Mouse (Mus musculus) stomach, embryonic 16.5 days (tissue): Measurements from ENCODE around the gene Olfr1256. TPM values are rescaled to one million over a fixed set of nuclear protein-coding genes. Genes with fewer than 3 reads are reported as not detected.
A peak's percentile ranks its signal among the peaks of the same experiment; 100 is the strongest.

Experiments used
- ATAC-seq: fragments of 200-750 bp; cut with Nextera tagmentation; 2 replicates; pipeline ENCODE4 v1.8.0; 2017; ENCODE audit warnings: moderate number of reproducible peaks, moderate TSS enrichment; ENCODE audit not compliant: insufficient read depth, low FRiP score
- H3K27ac ChIP-seq: fragments of 300-500 bp; sonication (generic); 2 replicates; pipeline ENCODE4 v1.5.1; 2014; ENCODE audit warnings: low read length
- H3K27me3 ChIP-seq: fragments of 300-500 bp; sonication (generic); 2 replicates; pipeline ENCODE4 v1.6.1; 2014; ENCODE audit warnings: low read length, control low read depth, mixed read lengths; ENCODE audit not compliant: control insufficient read depth, insufficient read depth
- H3K36me3 ChIP-seq: fragments of 300-500 bp; sonication (generic); 2 replicates; pipeline ENCODE4 v1.6.1; 2014; ENCODE audit warnings: low read length; ENCODE audit not compliant: control insufficient read depth, insufficient read depth
- H3K4me1 ChIP-seq: fragments of 300-500 bp; sonication (generic); 2 replicates; pipeline ENCODE4 v1.6.1; 2014; ENCODE audit warnings: low read length, control low read depth, mixed read lengths; ENCODE audit not compliant: control insufficient read depth, insufficient read depth
- H3K4me2 ChIP-seq: fragments of 300-500 bp; sonication (generic); 2 replicates; pipeline ENCODE4 v1.6.1; 2014; ENCODE audit warnings: low read depth, low read length, mixed read lengths
- H3K4me3 ChIP-seq: fragments of 300-500 bp; sonication (generic); replicated peaks from 2 replicates; pipeline ENCODE4 v1.5.1; 2014; ENCODE audit warnings: mild to moderate bottlenecking, low read length
- H3K9ac ChIP-seq: fragments of 300-500 bp; sonication (generic); 2 replicates; pipeline ENCODE4 v1.6.1; 2014; ENCODE audit warnings: low read length
- H3K9me3 ChIP-seq: fragments of 300-500 bp; sonication (generic); replicated peaks from 2 replicates; pipeline ENCODE4 v1.6.1; 2016; ENCODE audit warnings: low read length, control low read depth; ENCODE audit not compliant: control insufficient read depth
- WGBS: fragments of 180-500 bp; shearing (Covaris S2); extraction: QIAGEN DNeasy Blood & Tissue Kit; methylation state at CpG from one replicate; pipeline ENCODE4 v1.1.7; 2014; 5-methylcytosine and 5-hydroxymethylcytosine counted together
- polyA plus RNA-seq: library from polyadenylated mRNA; unstranded; fragments of >200 nt; fragmentation: Nextera tagmentation; extraction: Ambion mirVana; gene quantifications from 2 replicates; pipeline ENCODE4 v1.2.1, GENCODE M21; 2015

Gene Olfr1256
- not detected in 2 replicates for polyA plus RNA-seq

- Histone ChIP-seq H3K27me3 (no peaks in the 10 kb centered on the region), H3K4me2 (no peak within 1 kb of the TSS), H3K4me3 (no peak within 1 kb of the TSS), H3K4me1 (no peaks in the 10 kb centered on the region), H3K27ac (no peak within 1 kb of the TSS), H3K9ac (no peak within 1 kb of the TSS), H3K36me3 (no peaks in the 10 kb centered on the region), H3K9me3 (no peaks in the 10 kb centered on the region)
- ATAC-seq: no peak
- 52% methylated on average over 2 of the region's 2 CpGs for WGBS
Measured at GRCm38 (mm10) chr2:89841455-89841854, at the start of gene Olfr1256. Olfr1256 (minus strand) TSS chr2:89841555.

GRCm38 (mm10) chr2:89878137-89878536, 36.8 kb upstream of the Olfr1256 start, which contains the start of gene Olfr1257:
Olfr1257 (plus strand) TSS chr2:89878437.
- Histone ChIP-seq H3K4me3 (no peak within 1 kb of the TSS), H3K4me2 (no peak within 1 kb of the TSS), H3K4me1 (no peaks in the 10 kb centered on the region), H3K9me3 (no peaks in the 10 kb centered on the region), H3K36me3 (no peaks in the 10 kb centered on the region), H3K27me3 (no peaks in the 10 kb centered on the region), H3K9ac (no peak within 1 kb of the TSS), H3K27ac (no peak within 1 kb of the TSS)
- WGBS: 87% methylated on average over 1 of the region's 1 CpGs
- ATAC-seq: no peak

DNA sequence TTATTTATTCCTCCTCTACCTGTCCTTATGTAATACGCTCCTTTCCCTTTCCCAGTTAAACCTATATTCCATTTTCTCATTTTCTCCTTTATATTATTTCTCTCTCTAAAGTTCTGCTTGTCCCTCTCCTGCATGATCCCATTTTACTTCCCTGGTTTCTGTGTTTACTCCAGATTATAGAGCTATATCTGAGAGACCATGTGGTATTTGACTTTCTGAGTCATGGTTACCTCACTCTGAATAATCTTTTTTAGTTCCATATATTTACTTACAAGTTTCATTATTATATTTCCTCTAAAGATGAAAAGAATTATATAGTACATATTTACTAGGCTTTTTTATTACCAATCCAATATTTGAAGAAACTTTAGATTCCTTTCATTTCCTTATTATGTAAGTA, 7.9 kb upstream of the Olfr1256 start:
- peak; percentile 53; the same call in 1 of the 2 replicates for ATAC-seq
- 79% methylated on average over 1 of the region's 1 CpGs for WGBS

GRCm38 (mm10) chr2:89848105-89848504, 6.8 kb upstream of the Olfr1256 start, which contains the start of gene Olfr48:
Olfr48 (minus strand) TSS chr2:89848205.
- Histone ChIP-seq H3K9me3 (no peaks in the 10 kb centered on the region), H3K9ac (no peak within 1 kb of the TSS), H3K4me1 (no peaks in the 10 kb centered on the region), H3K27ac (no peak within 1 kb of the TSS), H3K36me3 (no peaks in the 10 kb centered on the region), H3K27me3 (no peaks in the 10 kb centered on the region), H3K4me2 (no peak within 1 kb of the TSS), H3K4me3 (no peak within 1 kb of the TSS)
- 70% methylated on average over 5 of the region's 5 CpGs for WGBS
- no peak for ATAC-seq

More for the DNA sequence above, 7.9 kb upstream of the Olfr1256 start:
- H3K9ac ChIP-seq: no peak overlapping the region
- H3K4me2 ChIP-seq: no peak overlapping the region
- no peak overlapping the region for H3K4me3 ChIP-seq
- no peaks in the 10 kb centered on the region for H3K9me3 ChIP-seq
- H3K27me3 ChIP-seq: no peaks in the 10 kb centered on the region
- no peaks in the 10 kb centered on the region for H3K36me3 ChIP-seq
- H3K27ac ChIP-seq: no peak overlapping the region
- H3K4me1 ChIP-seq: no peaks in the 10 kb centered on the region

DNA sequence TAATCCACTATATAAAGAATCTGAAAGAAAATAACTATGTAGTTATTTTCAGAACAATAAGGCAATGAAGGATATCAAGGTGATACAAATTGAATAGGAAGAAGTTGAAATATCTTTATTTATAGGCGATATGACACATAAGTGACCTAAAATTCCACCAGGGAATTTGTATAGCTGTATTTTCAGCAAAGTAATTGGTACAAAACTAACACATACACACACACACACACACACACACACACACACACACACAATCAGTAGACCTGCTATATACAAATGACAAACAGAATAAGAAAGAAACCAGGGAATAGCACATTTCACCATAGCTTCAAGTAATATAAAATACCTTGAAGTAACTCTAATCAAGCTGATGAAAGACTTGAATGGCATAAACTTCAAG, 21.1 kb downstream of the Olfr1256 start:
- Histone ChIP-seq H3K4me2 (no peak overlapping the region), H3K36me3 (no peaks in the 10 kb centered on the region), H3K27me3 (no peaks in the 10 kb centered on the region), H3K9ac (no peak overlapping the region), H3K9me3 (no peaks in the 10 kb centered on the region), H3K4me3 (no peak overlapping the region), H3K4me1 (no peaks in the 10 kb centered on the region), H3K27ac (no peak overlapping the region)
- WGBS: 81% methylated on average over 1 of the region's 1 CpGs
- ATAC-seq: no peak

GRCm38 (mm10) chr2:89811751-89812150, 29.6 kb downstream of the Olfr1256 start, which contains the start of gene Olfr1255:
Olfr1255 (plus strand) TSS chr2:89812051.
- H3K9me3 ChIP-seq: no peaks in the 10 kb centered on the region
- H3K4me3 ChIP-seq: no peak within 1 kb of the TSS
- 70% methylated on average over 3 of the region's 3 CpGs for WGBS
- H3K27ac ChIP-seq: no peak within 1 kb of the TSS
- no peak within 1 kb of the TSS for H3K4me2 ChIP-seq
- no peak within 1 kb of the TSS for H3K9ac ChIP-seq
- H3K4me1 ChIP-seq: no peaks in the 10 kb centered on the region
- no peak for ATAC-seq
- H3K36me3 ChIP-seq: no peaks in the 10 kb centered on the region
- no peaks in the 10 kb centered on the region for H3K27me3 ChIP-seq

GRCm38 (mm10) chr2:89810751-89811150, 30.6 kb downstream of the Olfr1256 start:
- Histone ChIP-seq H3K9me3 (no peaks in the 10 kb centered on the region), H3K4me1 (no peaks in the 10 kb centered on the region), H3K36me3 (no peaks in the 10 kb centered on the region), H3K9ac (no peak overlapping the region), H3K27me3 (no peaks in the 10 kb centered on the region), H3K27ac (no peak overlapping the region), H3K4me2 (no peak overlapping the region), H3K4me3 (no peak overlapping the region)
- 78% methylated on average over 2 of the region's 2 CpGs for WGBS
- no peak for ATAC-seq

DNA sequence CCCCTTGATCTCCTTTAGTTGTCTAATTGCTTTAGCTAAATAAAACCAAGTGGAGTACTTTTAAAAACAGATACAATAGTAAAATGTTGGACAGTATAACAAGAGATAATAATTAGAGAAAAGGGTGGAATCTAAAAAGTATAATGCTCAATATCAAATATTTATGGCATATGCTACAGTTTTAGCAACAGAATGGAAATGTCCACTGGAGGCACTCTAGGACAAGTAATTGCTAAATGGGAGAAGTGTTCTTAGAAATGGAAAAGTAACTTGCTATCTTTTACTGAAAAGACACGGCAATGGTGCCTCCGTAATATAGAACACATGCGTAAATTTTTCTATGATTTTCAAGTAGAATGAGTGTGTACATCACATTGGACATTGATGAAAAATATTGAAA, 41.8 kb downstream of the Olfr1256 start:
- ATAC-seq: no peak
- Histone ChIP-seq H3K9me3 (no peaks in the 10 kb centered on the region), H3K4me1 (no peaks in the 10 kb centered on the region), H3K9ac (no peak overlapping the region), H3K27ac (no peak overlapping the region), H3K4me2 (no peak overlapping the region), H3K36me3 (no peaks in the 10 kb centered on the region), H3K27me3 (no peaks in the 10 kb centered on the region), H3K4me3 (no peak overlapping the region)
- 88% methylated on average over 3 of the region's 3 CpGs for WGBS

GRCm38 (mm10) chr2:89793519-89793918, 47.8 kb downstream of the Olfr1256 start, which contains the start of gene Olfr1254:
Olfr1254 (minus strand) TSS chr2:89793619.
- H3K4me2 ChIP-seq: no peak within 1 kb of the TSS
- no peaks in the 10 kb centered on the region for H3K27me3 ChIP-seq
- H3K27ac ChIP-seq: no peak within 1 kb of the TSS
- H3K9me3 ChIP-seq: no peaks in the 10 kb centered on the region
- H3K36me3 ChIP-seq: no peaks in the 10 kb centered on the region
- ATAC-seq: no peak
- no peaks in the 10 kb centered on the region for H3K4me1 ChIP-seq
- H3K4me3 ChIP-seq: no peak within 1 kb of the TSS
- H3K9ac ChIP-seq: no peak within 1 kb of the TSS
